Mouse (Mus musculus): Measurements from ENCODE around the gene Fbxo28. TPM values are rescaled to one million over a fixed set of nuclear protein-coding genes. Genes with fewer than 3 reads are reported as not detected.

Gene Fbxo28
- polyA plus RNA-seq, 1 experiment from 2014 or later = 18.3 TPM

Other genes starting within 250 kb of the Fbxo28 start
- 122 and 124 TPM in 2 replicates for gene Srp9, start 216.9 kb downstream of the Fbxo28 start, polyA plus RNA-seq (2014; fragmentation: Nextera tagmentation; extraction: Ambion mirVana)
- not detected in 2 replicates for gene Vmn1r1, start 177.1 kb downstream of the Fbxo28 start, polyA plus RNA-seq (2014; fragmentation: Nextera tagmentation; extraction: Ambion mirVana)
- gene Degs1, start 58.8 kb downstream of the Fbxo28 start, polyA plus RNA-seq (2014; fragmentation: Nextera tagmentation; extraction: Ambion mirVana) = 157 and 171 TPM in 2 replicates
- gene Trp53bp2, start 67.5 kb upstream of the Fbxo28 start, polyA plus RNA-seq (2014; fragmentation: Nextera tagmentation; extraction: Ambion mirVana) = 16.3 and 19.5 TPM in 2 replicates
- gene Capn2, start 176.0 kb upstream of the Fbxo28 start, polyA plus RNA-seq (2014; fragmentation: Nextera tagmentation; extraction: Ambion mirVana) = 68.1 and 83.7 TPM in 2 replicates
- not detected in 2 replicates for gene Capn8, start 223.4 kb upstream of the Fbxo28 start, polyA plus RNA-seq (2014; fragmentation: Nextera tagmentation; extraction: Ambion mirVana)